Mouse (Mus musculus) kidney, adult 11 months (tissue): ENCODE measurements around the gene Flt3.

Source experiments
- DNase-seq: peaks from one replicate; pipeline ENCODE4 v3.0.0; 2022

The Flt3 gene

DNA sequence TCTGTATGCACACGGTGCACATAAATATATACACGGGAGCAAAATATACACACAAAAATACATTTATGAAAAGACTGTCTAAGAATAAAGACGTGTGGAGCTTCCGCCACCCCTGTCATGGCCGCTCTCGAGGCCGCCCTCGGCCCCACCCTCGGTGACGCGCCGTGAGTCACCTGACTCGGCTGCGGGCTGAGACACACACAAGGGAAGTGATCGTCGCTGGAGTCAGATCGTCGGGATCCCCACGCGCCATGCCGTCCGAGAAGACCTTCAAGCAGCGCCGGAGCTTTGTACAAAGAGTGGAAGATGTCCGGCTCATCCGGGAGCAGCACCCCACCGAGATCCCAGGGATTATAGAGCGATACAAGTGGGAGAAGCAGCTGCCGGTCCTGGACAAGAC is 8.4 kb upstream of the Flt3 start:
- DNase-seq, result no peak

DNA sequence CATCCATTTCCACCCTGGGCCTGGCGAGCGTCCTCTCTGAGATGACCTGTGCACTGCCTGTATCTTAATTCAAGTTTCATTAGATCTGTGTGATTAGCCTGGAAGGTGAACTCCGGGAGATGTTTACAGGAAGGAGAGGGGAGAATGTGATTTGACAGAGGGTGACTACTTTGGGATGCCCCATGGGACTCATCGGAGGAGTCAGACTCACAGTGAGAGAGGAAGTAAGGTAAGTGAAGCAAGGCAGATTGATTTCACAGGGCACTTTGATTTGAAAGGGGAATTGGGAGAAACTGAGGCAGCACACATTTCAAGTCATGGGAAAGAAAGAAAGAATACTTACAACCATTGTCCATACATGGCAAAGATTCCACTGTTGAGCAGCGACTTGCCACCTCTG is 5.8 kb upstream of the Flt3 start:
- DNase-seq, result no peak

DNA sequence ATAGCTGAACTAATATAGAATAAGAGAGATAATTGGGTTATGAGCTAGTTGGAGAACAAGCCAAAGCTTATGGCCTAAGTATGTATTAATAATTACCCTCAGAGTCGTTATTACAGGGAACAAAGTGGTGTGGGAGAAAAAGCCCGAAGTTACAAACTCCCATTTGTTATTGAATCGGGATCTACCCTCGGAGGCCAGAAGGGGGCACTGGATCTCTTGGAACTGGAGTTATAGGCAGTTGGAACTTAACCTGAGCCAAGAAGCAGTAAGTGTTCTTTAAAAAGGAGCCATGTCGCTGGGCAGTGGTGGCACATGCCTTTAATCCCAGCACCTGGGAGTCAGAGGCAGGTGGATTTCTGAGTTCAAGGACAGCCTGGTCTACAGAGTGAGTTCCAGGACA is 2.2 kb upstream of the Flt3 start:
- DNase-seq, result peak; percentile 36

DNA sequence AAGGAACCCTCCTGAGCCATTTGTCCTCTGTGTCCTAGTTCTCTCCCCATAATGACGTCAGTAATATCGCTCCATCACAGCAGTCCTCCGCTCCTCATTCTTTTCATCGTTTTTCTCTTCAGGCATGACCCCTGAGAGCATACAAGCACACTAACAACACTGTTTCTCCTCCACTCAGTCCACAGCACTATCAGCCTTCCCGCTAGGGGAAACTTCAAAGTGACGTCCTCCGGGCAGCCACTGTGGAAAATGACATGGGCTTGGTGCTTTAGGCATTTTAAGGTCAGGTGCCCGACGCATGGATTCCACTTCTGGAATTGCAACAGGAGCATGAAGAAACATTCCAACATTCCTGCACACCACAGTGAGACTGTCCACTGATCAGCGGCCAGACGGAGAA is 735 bp upstream of the Flt3 start:
- DNase-seq, result no peak

DNA sequence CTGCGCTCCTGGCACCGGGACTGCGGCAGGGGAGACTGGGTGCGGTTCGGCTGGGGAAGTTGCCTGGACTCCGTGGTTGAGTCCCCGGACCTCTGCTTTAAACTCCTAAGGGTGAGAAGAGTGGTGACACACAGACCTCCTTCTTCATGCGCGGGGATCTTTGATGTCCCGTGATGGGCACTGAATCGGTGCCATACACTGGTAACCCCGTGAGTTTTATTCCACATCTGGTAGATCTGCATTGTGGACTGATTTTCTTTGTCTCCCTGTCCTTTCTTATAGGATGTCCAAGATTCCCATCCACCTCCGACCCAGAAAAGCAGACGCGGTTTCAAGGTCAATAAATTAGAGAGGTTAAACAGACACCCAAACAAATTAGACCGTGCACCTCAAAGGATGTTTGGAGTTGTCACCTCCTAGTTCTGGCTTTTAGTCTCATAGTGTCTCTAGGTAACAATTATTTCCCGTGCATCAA is 253 bp upstream of the Flt3 start:
- DNase-seq, result no peak

DNA sequence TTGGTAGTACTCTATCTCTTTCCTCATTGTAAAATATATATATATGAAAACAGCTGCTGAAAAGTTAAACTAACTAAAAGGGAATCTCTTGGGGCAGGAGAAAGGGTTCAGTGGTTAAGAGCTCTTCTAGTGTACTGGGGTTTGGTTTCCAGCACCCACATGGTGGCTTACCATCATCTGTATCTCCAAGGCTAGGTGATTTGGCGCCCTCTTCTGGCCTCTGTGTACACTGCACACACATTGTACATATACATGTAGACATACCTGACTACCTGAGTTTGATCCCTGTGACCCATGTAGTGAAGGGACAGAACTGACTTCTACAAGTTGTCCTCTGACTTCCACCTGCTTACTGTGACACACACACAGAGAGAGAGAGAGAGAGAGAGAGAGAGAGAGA is 5.2 kb downstream of the Flt3 start:
- no peak for DNase-seq

DNA sequence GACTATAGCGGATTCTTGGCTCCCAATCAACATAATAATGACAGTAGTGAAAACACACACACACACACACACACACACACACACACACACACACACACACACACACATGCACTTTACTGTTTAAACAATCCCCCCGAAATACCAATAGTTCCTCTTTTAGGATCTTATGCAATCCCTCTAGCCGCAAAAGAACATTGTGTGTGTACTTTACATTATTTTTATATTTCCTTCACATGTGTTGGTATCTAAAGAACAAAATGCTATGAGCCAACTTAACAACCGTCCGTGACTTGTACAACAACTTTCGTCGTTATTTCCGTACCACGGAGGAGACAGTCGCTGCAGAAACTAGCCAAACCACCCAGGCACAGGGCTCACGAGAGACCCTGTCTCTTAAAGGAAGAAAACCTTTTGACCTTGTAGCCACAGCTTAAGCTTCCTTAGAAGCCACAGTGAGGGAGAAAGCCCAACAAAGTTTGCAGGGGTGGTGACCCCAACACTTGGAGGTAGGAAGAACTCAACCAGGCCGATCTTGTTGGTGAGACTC is 7.5 kb downstream of the Flt3 start:
- DNase-seq, result no peak

DNA sequence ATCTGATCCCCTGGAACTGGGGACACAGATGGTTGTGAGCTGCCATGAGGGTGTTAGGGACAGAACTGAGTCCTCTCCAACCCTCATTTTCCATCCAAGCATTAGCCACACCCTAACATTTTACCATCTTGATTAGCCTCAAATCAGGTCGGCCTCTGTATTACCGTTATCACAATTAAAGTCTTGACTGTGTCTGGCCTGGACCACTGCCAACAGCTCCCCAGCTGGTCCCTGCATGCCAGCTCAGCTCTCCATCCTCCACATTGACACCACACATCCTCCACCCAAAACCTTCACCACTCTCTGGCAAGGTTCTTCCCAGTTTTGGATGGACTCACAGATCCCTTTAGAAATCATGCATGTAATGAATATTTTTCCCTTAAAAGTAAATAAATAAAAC is 9.5 kb downstream of the Flt3 start:
- no peak for DNase-seq

DNA sequence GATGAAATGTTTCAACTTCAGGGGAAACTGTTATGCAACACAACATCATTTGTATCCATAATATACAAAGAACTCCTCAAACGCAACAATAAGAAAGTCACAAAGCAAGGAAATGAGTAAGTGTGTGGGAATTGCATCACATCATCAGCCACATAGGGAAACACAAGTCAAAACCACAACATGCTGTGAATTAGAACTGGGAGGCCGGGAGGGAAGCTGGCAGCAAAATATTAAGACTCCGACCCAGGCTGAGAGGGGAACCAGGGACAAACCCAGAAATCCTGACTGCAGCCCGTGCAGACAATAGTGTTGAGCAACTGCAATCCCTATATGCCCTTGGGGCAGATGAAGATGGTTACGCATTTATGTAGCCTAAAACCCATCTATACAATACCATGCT is 11.2 kb downstream of the Flt3 start:
- no peak for DNase-seq

DNA sequence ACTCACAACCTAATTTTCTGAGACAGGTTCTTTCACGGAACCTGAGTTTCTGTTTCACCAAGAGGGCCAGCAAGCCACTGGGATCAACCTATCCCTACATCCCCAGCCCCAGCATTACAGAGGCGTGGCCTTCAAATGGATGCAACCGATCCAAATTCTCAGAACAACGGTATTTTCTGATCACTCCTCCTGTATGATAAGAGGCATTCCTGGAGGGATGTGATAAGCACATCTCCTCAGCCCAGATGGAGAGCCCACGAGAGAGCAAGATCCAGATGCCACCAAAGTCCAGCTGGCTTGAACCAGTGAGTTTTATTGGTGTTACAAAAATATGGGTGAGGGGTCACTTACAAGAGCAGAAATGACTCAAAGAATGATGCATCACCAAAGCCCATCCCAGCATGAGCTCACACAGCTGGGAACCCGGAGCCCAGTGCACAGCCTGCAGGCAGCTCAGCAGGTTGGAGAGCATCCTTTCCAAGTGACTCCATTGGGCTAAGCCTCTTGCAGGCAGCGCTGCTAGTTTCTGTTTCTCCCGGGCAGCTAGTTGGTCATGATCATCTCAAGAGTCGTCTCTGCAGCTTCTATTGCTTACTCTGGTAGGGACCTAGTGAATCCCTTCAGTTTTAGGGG is 11.8 kb downstream of the Flt3 start:
- no peak for DNase-seq

DNA sequence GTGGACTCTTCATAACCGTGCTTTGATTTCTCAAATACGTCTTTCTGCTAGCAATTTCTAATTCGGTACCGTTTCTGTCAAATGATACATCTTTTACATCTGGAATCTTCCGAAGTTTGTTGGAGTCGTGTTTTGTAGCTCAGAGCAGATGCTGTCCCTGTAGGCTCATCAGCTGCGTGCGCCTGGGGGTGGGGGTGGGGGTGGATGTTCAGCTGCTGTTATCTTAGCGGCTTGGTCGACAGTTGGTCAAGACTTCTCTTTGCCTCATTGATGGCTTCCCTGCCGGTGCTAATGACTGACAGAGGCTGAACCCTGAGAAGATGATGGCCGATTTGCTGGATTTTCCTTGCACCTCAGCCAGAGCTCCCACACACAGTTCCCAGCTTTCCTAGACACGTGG is 13.4 kb downstream of the Flt3 start:
- no peak for DNase-seq

DNA sequence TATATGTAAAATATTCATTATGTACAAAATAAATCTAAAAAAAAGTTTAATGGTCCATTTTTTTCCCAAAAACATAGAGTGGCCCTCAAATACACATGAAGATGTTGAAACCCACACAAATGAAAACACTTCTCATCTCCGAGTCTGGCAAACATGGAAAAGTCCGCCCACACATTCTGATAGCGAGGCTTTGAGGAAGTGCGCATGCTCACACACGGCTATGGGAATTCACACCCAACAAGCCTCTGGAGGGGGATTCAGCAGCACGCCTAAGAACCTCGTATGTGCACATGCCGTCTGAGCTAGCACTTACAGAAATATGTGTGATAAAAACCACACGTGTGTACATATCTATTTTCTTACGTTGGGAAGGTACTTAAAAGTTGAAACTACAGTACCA is 18.9 kb downstream of the Flt3 start:
- no peak for DNase-seq

DNA sequence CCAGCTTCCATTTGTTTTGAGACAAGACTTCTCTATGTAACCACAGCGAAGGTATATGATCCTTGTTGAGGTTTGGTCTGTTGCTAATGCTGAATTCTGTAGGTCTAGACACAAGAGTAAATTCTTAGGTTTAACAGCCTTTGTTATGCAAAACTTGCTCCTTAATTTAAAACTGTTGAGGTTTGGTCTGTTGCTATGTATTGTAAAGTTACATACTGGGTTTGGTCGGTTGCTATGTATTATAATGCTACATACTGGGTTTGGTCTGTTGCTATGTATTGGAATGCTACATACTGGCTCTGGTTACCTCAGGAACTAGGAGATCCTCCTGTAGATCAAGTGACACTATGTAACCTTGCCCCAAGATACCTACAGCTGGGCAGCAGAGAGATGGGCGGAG is 20.8 kb downstream of the Flt3 start:
- DNase-seq, result no peak

DNA sequence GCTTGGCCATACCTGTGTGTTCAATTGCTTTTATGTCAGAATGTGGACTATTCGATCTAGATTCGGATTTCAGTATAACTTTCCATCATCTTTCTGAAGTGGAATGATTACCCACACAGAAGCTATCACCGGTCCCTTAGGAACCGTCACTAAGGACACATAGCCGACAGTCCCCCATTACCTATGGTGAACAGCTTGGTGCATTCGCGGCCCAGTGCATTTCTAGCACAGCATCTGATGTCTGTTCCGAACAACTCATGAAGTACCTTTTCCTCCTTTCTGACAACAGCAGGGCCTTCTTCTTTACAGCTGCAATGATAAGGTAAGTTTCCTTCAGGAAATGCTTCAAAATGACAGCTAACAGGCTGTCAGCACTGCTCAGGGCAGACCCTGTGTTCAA is 30.0 kb downstream of the Flt3 start:
- no peak for DNase-seq

DNA sequence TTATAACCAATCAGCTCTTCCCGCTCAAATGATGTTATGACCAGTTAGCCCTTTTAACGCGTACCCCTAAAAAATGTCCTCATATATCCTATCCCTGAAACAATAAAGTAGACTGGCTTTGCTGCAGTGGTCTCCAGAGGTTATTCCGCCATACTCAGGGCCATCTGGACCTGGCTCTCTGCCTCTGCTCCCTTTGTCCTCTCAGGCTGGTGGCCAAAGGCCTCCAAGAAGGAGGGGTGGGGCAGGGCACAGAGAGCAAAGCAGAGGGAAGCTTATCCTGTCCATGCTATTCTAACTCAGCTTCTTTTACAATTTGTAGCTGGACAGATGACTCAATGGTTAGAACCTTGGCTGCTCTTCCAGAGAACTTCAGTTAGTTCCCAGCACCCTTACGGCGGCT is 32.1 kb downstream of the Flt3 start:
- DNase-seq, result no peak

DNA sequence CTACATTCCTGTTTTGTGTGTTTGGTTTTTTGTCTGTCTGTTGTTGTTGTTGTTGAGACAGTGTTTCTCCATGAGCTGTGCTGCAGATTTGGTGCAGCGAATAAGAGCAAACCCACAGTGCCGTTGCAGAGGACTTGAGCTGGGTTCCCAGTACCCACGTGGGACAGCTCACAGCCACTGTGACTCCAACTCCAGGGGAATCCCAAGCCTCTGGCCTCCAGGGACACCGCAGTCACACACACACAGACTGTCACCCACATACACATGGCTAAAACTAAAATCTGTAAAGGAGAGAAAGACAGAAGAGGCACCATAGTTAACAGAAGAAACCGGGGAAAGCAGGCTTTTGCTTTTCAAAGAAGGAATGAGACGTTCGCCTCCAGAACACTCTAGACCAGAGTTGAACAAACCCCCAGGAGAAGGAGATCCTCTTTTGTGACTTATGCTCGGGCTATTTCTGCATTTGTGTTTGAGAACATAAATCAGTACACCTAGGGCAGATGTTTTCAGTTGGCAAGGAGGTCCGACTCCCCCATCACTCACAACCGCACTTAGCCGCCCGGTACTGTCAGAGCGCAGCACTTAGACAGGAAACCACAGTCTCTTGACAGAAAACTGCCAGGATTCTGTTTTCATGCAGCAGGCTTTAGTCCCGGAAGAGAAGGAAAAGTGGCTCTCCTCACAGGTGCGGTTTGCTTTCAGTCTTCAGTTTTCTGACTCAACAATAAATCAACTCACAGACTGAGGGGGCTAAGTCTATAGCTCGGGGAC is 34.1 kb downstream of the Flt3 start:
- no peak for DNase-seq

DNA sequence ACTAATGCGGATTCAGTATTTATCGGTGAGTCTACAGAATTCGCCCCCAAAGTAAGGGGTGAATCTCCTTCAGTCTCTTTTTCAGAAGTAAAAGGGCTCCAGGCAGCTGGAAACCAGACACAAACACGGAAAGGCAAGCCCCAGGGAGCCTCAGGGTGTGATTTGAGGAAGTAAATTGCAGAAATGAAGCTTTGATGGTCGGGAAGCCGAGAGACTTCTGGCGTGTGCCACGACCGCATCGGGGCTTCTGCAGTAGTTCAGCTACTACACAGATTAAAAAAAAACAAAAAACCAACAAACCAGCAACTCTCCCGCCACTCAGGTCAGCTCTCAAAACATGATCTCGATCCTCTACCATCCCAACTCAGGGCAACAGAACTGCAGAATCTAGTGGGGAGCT is 37.2 kb downstream of the Flt3 start:
- DNase-seq, result no peak

DNA sequence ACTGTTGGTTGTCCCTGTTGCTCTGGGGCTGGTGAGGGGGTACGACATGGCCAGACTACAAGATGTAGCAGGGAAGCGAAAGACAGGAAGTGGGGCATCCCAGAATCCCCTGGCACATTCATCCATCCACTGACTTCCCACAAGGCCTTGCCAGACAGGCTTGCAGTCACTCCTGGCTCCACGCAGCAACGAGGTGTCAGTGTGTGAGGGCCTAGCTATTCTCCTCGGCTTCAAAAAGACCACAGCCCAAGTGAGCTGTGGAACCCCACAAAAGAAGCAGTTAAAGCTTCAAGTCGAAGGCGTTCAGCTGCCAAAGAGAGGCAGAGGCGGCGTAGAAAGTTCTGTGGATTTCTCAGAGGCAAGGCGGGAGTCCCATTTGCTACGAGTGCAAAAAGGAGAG is 41.8 kb downstream of the Flt3 start:
- DNase-seq, result no peak

DNA sequence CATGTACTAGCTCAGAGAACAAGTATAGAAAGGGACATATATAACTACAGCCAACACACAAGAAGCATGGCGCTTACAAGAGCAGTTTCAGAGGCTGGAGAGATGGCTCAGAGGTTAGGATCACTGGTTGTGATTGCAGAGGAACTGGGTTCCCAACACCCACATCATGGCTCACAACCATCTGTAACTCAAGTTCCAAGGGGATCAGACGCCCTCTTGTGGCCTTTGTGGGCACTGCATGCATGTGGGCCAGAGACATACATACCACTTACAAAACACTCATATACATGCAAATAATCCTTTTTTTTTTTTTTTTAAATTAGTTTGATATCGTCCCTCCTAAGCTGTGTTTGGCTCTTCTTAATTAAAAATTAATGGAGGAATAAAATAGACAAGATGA is 42.8 kb downstream of the Flt3 start:
- no peak for DNase-seq

DNA sequence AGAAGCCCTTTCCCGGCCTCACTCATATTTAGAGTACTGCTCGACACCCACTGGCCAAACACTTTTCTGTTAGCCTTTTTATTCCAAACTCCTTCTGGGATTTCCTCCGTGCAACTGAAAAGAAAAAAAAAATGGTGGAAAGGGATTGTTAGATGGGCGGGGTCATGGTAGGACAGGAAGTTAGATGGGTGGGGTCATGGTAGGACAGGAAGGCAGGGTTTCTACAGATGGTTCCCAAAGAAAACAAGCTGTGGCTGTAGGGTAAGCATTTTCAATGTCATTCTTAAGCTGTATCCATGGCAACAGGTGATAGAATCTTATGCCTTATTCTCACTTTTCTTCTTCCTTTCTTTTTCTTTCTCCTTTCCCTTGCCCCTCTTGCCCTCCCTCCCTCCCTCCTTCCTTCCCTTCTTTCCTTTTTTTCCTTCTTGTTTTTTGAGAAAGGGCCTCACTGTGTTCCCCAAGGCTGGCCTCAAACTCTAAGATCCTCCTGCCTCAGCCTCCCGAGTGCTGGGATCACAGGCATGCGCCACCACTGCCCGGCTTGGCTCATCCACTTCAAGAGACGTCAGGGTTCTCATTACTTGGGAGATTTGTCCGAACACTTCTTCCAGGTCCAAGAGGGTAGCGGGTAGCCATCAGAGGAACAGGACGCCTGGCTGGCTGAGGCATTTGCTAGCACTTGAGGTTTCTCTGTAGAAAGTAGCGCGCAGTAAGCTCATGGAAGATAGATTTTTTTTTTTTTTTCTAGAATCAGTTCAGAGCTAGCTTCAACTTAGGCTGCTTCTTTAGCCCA is 43.8 kb downstream of the Flt3 start:
- DNase-seq, result no peak

DNA sequence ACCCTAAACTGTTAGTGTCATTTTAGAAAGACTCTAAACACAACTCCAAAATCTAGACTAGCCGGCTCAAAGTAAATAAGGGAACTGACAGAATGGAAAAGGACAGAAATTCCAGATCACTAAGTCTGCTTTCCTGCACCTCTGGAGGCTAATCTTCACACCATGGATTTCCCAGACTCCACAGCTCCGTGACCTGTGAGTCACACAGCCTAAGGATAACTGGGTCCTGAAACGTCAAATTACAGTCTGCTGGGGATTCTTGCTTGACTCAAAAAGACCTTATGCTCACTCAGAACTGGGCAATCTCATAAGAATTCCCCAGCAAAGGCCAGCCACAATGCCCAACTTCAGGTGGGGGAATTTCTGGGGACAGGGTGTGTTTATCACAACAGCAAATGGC is 44.5 kb downstream of the Flt3 start:
- DNase-seq, result no peak

DNA sequence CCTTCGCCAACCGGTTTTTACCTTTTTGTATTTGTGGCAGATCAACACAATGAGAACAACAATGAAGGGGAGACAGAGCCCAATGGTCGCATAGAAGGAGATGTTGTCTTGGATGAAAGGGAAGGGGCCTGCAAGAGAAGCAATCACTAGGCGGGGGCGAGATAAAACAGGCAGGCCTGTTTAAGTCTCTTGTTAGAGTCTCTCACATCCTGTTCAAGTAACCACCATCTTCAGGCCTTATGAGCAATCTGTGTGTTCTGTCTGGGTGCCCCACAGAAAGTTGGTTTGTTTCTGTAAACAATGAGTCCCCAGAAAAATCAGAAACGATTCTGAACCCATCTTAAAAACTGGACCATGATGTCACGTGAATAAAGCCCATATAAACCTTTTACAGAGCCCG is 45.3 kb downstream of the Flt3 start:
- no peak for DNase-seq

DNA sequence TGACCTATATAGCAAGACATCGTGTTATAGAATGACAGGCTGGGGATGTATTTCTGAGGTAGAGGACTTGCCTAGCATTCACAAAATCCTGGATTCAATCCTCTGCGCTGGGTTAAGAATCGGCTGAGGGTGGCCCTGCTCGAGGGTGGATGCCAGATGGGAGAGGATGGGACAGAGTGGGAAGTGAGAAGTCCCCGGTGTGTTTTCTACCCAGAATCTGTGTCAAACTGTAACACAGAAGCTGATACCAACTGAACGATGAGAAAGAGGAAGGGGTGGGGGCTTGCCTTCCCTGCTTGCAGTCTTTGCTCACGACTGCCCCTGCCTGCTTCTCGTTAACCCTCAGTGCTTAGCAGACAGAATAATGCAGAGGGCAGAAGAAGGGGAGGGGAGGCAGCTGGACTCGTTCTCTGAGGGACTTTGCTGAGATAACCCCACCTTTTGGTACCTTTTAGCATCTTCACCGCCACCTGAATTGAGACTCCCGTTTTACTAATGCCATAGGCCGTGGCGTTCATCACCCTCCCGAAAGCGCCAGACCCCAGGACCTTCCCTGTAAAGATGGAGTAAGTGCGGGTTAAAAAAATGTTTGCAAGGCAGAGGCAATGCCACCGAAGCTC is 46.0 kb downstream of the Flt3 start:
- DNase-seq, result no peak
